Mouse (Mus musculus) liver, embryonic 15.5 days (tissue): ENCODE data around the gene Ceacam14. TPM values are rescaled to one million over a fixed set of nuclear protein-coding genes. Genes with fewer than 3 reads are reported as not detected.

Experiments used
- ATAC-seq: fragments of 200-750 bp; cut with Nextera tagmentation; 2 replicates; pipeline ENCODE4 v1.8.0; 2017; ENCODE audit warnings: moderate number of reproducible peaks, mild to moderate bottlenecking, moderate library complexity; ENCODE audit not compliant: insufficient read depth
- H3K27ac ChIP-seq: fragments of 300-500 bp; sonication (generic); replicated peaks from 2 replicates; pipeline ENCODE4 v1.5.1; 2015; ENCODE audit warnings: mild to moderate bottlenecking, inconsistent platforms
- H3K27me3 ChIP-seq: fragments of 300-500 bp; sonication (generic); 2 replicates; pipeline ENCODE4 v1.6.1; 2015; ENCODE audit warnings: mild to moderate bottlenecking, inconsistent platforms
- H3K36me3 ChIP-seq: fragments of 300-500 bp; sonication (generic); replicated peaks from 2 replicates; pipeline ENCODE4 v1.6.1; 2015; ENCODE audit warnings: moderate library complexity, mild to moderate bottlenecking, inconsistent platforms
- H3K4me1 ChIP-seq: fragments of 300-500 bp; sonication (generic); replicated peaks from 2 replicates; pipeline ENCODE4 v1.6.1; 2015; ENCODE audit warnings: inconsistent platforms
- H3K4me2 ChIP-seq: fragments of 300-500 bp; sonication (generic); 2 replicates; pipeline ENCODE4 v1.6.1; 2015; ENCODE audit warnings: moderate library complexity, mild to moderate bottlenecking, inconsistent platforms
- H3K4me3 ChIP-seq: fragments of 300-500 bp; sonication (generic); replicated peaks from 2 replicates; pipeline ENCODE4 v1.5.1; 2015; ENCODE audit warnings: mild to moderate bottlenecking, inconsistent platforms
- H3K9ac ChIP-seq: fragments of 300-500 bp; sonication (generic); 2 replicates; pipeline ENCODE4 v1.6.1; 2015; ENCODE audit warnings: moderate library complexity, mild to moderate bottlenecking, inconsistent platforms
- H3K9me3 ChIP-seq: fragments of 300-500 bp; sonication (generic); replicated peaks from 2 replicates; pipeline ENCODE4 v1.6.1; 2016; ENCODE audit warnings: inconsistent platforms
- WGBS: fragments of 180-500 bp; shearing (Covaris S2); methylation state at CpG from one replicate; pipeline ENCODE4 v1.1.7; 2015; ENCODE audit warnings: mixed read lengths; ENCODE audit not compliant: insufficient replicate concordance; 5-methylcytosine and 5-hydroxymethylcytosine counted together
- polyA plus RNA-seq: library from polyadenylated mRNA; unstranded; fragments of >200 nt; fragmentation: Nextera tagmentation; extraction: Ambion mirVana; gene quantifications from 2 replicates; pipeline ENCODE4 v1.2.1, GENCODE M21; 2015

Gene Ceacam14
- polyA plus RNA-seq, result not detected in 2 replicates

DNA sequence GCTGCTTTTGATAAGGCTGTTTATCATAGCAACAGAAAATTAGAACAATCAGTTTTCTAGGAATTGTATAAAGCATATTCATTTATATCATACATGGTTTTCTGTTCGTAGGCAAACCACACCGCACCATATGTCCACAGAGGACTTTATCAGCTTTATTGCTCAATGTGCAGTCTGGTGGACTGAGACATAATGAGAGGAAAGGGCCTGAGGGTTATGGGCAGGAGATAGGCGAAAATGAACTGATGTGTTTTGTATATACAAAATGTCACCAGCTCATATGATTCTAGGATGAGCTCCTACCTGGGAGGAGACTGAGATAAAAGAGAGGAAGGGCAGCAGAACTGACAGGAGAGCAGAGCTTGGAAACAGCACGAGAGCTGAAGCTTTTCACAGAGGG lies at the start of gene Ceacam14:
TSS of gene Ceacam14 (plus strand) at position 301 of the 400 bp plus-strand sequence.
- Histone ChIP-seq H3K4me1 (no peaks in the 10 kb centered on the region), H3K9me3 (no peaks in the 10 kb centered on the region; the same call in 1 of the 2 replicates), H3K27me3 (no peaks in the 10 kb centered on the region), H3K36me3 (no peaks in the 10 kb centered on the region), H3K4me3 (no peak within 1 kb of the TSS), H3K27ac (no peak within 1 kb of the TSS), H3K4me2 (no peak within 1 kb of the TSS), H3K9ac (no peak within 1 kb of the TSS)
- ATAC-seq, result no peak
- 32% methylated on average over 4 of the region's 4 CpGs for WGBS

Other genes starting within 250 kb of the Ceacam14 start
- not detected in 2 replicates for gene Ceacam5, start 99.4 kb upstream of the Ceacam14 start, polyA plus RNA-seq
- not detected in 2 replicates for gene Gm5155, start 59.1 kb downstream of the Ceacam14 start, polyA plus RNA-seq
- gene Ceacam11, start 159.5 kb downstream of the Ceacam14 start, polyA plus RNA-seq, result not detected in 2 replicates
- not detected in 2 replicates for gene Ceacam13, start 197.3 kb downstream of the Ceacam14 start, polyA plus RNA-seq